Mouse (Mus musculus): Measurements from ENCODE around the gene Gm5965.
"Not testable (repeated sequence)": the region's sequence is repeated elsewhere in the genome, so short reads cannot be mapped to it uniquely, and the experiment has no call there.

Gene Gm5965

DNA sequence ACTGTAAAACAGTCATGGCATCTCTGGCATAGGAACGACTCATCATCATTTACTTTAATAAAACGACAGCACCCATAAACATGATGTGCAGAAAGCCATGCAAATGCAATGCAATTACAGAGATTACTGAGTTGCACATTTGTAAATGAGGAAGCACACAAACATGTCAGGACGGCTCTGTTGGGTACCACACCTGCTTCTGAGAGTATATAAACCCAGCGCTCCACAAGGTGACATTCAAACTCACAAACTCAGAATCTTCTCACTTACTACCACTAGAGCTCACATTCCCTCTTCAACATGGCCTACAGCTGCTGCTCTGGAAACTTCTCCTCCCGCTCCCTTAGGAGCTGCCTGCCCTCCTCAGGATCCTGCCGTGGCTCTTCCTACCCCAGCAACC, at the start of gene Gm5965:
Gene Gm5965, plus strand, starts transcription at position 301 of the 400 bp plus-strand sequence.
- in situ Hi-C loops (cut with MboI; ENCODE audit: low sequenced_read_pairs): no loop called here

DNA sequence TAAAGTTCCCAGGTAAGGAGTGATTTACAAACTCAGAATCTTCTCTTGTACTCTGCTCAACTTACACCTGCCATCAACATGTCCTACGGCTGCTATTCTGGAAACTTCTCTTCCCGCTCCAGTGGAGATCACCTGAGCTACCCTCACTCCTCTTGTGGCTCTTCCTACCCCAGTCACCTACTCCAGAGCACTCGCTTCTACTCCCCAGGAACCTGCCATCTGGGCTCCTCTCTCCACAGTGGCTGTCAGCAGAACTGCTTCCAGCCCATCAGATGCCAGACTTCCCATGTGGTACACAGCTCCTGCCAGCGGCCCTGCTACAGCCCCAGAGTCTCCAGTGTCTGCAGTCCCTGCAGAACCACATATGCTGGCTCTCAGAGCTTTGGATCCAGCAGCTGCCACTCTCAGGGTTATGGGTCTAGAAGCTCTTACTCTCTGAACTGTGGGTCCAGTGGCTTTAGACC, 48.9 kb upstream of the Gm5965 start, which contains the start of gene Krtap13-1:
Gene Krtap13-1, plus strand, starts transcription at position 51 of the 464 bp plus-strand sequence.
- in situ Hi-C loops (cut with MboI; ENCODE audit: low sequenced_read_pairs): no loop called here

DNA sequence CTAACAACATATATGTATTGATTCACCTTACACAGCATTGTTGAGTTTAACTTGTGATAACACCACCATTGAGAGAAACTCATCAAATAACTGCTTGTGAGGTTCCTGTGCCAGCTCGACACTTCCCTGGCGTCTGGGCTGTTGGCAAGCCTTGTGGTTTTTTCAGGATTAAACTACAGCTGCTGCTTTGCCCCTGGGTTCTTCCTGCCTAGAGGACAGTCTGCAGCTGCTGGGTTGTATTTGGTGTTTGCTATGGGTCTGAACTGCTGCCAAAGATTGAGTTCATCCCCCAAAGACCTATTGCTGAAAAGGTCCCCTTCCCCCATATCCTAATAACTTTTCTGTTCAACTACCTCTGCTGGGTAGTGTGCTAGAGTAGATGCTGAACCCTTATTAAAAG, 42.3 kb upstream of the Gm5965 start:
- in situ Hi-C loops (cut with MboI; ENCODE audit: low sequenced_read_pairs): no loop called here

DNA sequence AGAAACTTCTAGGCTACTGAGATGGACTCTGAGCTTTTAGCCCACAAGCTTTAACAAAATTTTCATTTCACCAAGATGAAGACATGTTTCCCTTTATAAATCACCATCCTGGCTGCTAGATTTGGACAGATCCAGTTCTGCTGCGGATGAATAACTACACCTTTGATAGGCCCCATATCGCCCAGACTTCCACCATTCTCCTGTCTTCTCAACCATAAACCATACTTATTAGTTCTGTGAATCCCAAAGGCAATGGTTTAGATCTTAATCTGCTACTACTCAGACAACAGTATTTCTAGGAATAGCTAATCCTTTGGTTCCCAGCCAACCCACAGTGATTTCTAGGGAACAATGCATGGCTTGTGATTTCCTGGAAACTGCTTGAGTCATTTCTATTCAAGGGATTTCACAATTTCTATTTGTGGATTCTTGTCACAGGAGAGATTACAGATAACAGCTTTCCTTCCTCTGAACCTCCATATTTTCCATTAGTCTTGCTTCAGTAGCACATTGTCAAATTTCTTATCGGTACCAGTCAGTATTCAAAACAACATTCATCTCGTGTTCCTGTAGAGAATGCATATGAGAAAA, 32.9 kb upstream of the Gm5965 start:
- in situ Hi-C loops (cut with MboI; ENCODE audit: low sequenced_read_pairs): no loop called here

DNA sequence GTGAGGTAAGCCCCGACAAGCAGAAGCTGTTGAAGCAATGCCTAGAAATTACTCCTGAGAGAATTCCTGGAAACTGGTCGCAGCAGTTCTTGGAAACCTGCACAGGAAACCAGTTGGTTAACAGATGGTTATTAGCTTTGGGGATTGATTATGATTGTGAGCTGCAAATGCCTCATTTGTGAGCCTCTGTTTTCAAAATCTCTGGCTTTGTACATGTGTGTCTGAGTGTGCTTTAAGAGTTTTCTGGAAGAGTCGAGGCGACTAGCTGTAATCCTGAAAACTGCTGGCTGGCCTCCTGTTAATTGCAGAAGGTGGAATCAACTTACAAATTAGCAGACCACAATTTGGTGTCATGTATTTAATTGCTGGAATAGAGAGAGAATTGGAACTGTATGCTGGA, 29.8 kb upstream of the Gm5965 start:
- in situ Hi-C loops (cut with MboI; ENCODE audit: low sequenced_read_pairs): no loop called here

DNA sequence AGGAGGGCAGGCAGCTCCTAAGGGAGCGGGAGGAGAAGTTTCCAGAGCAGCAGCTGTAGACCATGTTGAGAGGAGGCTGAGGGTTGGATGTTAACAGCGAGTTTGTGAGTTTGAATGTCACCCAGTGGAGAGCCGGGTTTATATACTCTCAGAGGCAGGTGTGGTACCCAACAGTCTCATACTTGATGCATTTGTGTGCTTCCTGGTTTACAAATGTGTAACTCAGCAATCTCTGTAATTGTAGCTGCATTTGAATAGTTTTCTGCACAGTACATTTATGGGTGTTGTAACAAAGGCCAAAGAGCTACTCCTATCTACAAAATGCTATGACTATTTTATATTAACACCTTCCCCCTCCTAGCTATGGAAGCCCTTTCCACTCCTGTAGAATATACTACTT, 26.2 kb upstream of the Gm5965 start, which contains the start of gene Krtap13:
Gene Krtap13, minus strand, starts transcription at position 101 of the 400 bp plus-strand sequence.
- in situ Hi-C loops (cut with MboI; ENCODE audit: low sequenced_read_pairs): not testable (repeated sequence)

DNA sequence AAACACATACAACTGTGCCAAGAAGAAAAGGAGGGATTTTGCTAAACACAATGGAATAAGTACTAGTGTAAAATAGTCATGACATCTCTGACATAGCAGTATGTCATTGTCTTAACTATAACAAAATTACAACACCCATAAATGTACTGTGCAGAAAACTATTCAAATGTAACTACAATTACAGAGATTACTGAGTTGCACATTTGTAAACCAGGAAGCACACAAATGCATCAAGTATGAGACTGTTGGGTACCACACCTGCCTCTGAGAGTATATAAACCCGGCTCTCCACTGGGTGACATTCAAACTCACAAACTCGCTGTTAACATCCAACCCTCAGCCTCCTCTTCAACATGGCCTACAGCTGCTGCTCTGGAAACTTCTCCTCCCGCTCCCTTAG, 19.1 kb upstream of the Gm5965 start, which contains the start of gene 2310034C09Rik:
Gene 2310034C09Rik, plus strand, starts transcription at position 301 of the 400 bp plus-strand sequence.
- in situ Hi-C loops (cut with MboI; ENCODE audit: low sequenced_read_pairs): not testable (repeated sequence)

DNA sequence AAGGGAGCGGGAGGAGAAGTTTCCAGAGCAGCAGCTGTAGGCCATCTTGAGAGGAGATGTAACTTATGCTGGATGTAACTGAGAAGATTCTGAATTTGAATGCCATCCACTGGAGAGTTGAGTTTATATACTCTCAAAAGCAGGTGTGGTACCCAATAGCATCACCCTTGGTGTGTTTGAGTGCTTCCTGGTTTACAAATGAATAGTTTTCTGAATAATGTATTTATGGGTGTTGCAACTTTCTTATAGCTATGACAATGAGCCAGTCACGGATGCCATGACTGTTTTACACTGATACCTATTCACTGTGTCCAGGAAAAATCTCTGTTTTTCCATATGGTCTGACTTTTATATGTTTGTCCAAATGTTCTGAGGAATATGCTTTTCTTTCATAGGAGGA, 3.6 kb upstream of the Gm5965 start, which contains the start of gene 2310057N15Rik:
Gene 2310057N15Rik, minus strand, starts transcription at position 101 of the 400 bp plus-strand sequence.
- in situ Hi-C loops (cut with MboI; ENCODE audit: low sequenced_read_pairs): no loop called here

DNA sequence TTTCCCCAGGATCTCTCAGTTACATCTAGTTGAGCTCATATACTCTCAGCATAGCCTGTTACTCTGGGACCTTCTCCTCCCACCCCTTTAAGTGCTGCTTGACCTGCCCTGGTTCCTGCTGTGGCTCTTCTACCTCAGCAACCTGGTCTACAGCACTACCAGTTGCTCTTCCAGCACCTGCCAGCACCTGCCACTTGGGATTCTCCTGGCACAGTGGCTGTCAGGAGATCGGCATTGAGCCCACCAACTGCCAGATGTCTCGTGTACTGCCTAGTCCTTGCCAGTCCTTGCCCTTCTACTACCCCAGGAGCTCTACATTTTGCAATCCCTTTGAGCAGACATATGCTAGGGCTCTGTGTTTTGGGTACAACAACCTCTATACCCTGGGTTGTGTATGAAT, 9.1 kb downstream of the Gm5965 start:
- in situ Hi-C loops (cut with MboI; ENCODE audit: low sequenced_read_pairs): no loop called here

DNA sequence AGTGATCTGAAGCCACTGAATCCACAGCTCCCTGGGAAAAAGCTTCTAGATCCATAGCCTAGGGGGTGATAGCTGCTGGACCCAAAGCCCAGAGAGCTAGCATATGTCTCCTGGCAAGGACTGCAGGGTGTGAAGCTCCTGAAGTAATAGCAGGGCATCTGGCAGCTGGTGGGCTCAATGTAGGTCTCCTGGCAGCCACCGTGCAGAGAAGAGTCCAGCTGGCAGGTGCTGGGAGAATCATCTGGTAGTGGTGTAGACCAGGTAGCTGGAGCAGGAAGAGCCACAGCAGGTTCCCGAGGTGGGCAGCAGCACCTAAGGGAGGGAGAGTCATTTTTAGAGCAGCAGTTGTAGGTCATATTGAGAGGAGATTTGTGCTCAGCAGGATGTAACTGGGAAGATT, 34.1 kb downstream of the Gm5965 start, which contains the start of gene Gm20741:
Gene Gm20741, minus strand, starts transcription at position 394 of the 400 bp plus-strand sequence.
- in situ Hi-C loops (cut with MboI; ENCODE audit: low sequenced_read_pairs): no loop called here

DNA sequence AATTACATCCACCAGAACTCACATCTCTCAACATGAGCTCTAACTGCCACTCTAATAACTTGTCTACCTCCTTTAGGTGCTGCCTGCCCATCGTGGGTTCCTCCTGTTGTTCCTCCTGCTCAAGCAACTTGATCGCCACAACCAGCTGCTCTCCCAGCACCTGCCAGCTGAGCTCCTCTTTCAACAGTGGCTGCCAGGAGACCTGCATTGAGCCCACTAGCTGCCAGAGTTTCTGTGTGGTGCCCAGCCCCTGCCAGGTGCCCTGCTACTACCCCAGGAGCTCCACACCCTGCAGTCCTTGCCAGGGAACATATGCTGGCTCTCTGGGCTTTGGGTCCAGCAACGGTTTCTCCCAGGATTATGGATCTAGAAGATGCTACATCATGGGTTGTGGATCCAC, 42.4 kb downstream of the Gm5965 start, which contains the start of gene Krtap15:
Gene Krtap15, plus strand, starts transcription at position 150 of the 400 bp plus-strand sequence.
- in situ Hi-C loops (cut with MboI; ENCODE audit: low sequenced_read_pairs): no loop called here

DNA sequence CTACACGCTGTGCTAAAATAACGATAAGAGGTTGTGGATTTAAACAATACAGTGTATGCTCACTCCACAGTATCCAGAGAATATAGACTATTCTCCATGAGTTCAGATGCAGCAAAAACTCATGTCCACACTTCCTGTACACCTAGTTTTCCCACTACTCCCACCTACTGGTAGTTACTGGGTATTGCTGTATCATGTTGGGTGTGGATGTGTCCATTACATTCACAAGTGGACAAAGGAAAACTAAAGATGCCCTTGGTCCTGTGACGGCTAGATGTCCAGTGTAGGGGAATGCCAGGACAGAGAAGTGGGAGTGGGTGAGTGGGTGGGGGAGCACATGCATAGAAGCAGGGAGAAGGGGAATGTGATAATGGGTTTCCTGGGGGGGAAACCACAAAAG, 46.0 kb downstream of the Gm5965 start:
- in situ Hi-C loops (cut with MboI; ENCODE audit: low sequenced_read_pairs): no loop called here

DNA sequence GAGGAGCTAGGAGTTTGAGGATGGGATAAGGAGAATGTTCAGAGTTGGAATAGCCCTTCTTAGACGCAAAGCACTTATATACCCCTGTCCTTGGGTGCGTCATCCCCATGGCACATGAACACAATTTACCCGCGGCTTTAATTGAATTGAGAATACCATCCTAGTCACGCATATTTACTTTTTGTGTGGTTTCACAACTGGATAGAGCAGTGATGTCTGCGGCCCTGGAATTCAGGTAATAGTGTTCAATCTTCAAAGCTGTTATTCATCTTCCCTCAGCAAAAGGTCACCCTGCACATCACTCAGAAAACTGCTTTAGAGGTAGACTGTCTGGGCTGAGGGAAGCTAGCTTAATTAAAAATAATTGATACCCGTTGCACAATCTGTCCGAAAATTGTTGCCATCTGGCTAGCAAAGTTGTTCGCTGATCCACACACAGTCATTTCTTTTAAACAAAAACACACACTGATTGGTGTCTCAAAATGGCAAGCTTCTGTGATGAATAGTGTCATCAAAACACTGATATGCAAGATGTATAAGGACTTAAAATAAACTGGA, 48.5 kb downstream of the Gm5965 start, which contains the start of gene Krtap14:
Gene Krtap14, minus strand, starts transcription at position 51 of the 558 bp plus-strand sequence.
- in situ Hi-C loops (cut with MboI; ENCODE audit: low sequenced_read_pairs): no loop called here

DNA sequence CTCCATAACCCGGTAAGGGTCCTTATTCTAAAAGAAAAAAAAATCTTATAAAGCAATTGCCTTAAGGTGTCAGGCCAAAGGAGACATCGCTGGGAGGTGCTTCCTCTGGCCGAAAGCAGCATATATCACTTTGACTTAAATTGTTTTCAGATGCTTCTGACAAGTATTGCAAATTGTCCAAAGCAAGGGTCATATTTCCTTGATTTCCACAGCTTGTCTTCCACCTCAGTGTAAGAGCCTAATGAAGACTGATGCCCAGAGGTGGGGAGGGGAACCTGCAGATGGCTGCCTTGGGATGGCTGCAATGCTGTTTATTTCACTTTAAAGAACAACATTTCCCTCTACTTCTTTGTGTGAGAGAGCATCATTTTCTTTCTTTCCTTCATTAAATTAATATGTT, 49.3 kb downstream of the Gm5965 start:
- in situ Hi-C loops (cut with MboI; ENCODE audit: low sequenced_read_pairs): no loop called here
